Mouse (Mus musculus): ENCODE data around the gene Ift52.

Ift52 gene

GRCm38 (mm10) chr2:163016916-163017743 lies at the start of gene Ift52:
TSS of gene Ift52 (plus strand) at chr2:163017354.
- peak; percentile 88 to 89 for DNase-seq (ENCODE audit: low spot score in 2 of 2)

GRCm38 (mm10) chr2:162968357-162968756 lies 48.8 kb upstream of the Ift52 start:
- peak; percentile 22 to 34 for DNase-seq (ENCODE audit: low spot score in 2 of 2)

- DNase-seq (ENCODE audit: low spot score in 2 of 2) = no peak
Measured at GRCm38 (mm10) chr2:162969101-162969500, 48.1 kb upstream of the Ift52 start.

GRCm38 (mm10) chr2:162970896-162971295 lies 46.3 kb upstream of the Ift52 start:
- DNase-seq (ENCODE audit: low spot score in 2 of 2) = no peak

GRCm38 (mm10) chr2:162972752-162973151 lies 44.4 kb upstream of the Ift52 start:
- no peak for DNase-seq (ENCODE audit: low spot score in 2 of 2)

- no peak for DNase-seq (ENCODE audit: low spot score in 2 of 2)
Measured at GRCm38 (mm10) chr2:162973206-162973605, 43.9 kb upstream of the Ift52 start.

- no peak for DNase-seq (ENCODE audit: low spot score in 2 of 2)
Measured at GRCm38 (mm10) chr2:162973637-162974036, 43.5 kb upstream of the Ift52 start.

GRCm38 (mm10) chr2:162975157-162975775 lies 41.9 kb upstream of the Ift52 start:
- no peak for DNase-seq (ENCODE audit: low spot score in 2 of 2)

GRCm38 (mm10) chr2:162976001-162976400 lies 41.2 kb upstream of the Ift52 start:
- no peak for DNase-seq (ENCODE audit: low spot score in 2 of 2)

- no peak for DNase-seq (ENCODE audit: low spot score in 2 of 2)
Measured at GRCm38 (mm10) chr2:162984381-162984780, 32.8 kb upstream of the Ift52 start.

GRCm38 (mm10) chr2:162985923-162986322 lies 31.2 kb upstream of the Ift52 start:
- DNase-seq (ENCODE audit: low spot score in 2 of 2) = no peak

- DNase-seq (ENCODE audit: low spot score in 2 of 2) = no peak
Measured at GRCm38 (mm10) chr2:162986764-162987163, 30.4 kb upstream of the Ift52 start.

GRCm38 (mm10) chr2:162987218-162987617 lies 29.9 kb upstream of the Ift52 start, which contains the start of gene Sgk2:
TSS of gene Sgk2 (plus strand) at chr2:162987330.
- no peak for DNase-seq (ENCODE audit: low spot score in 2 of 2)

- DNase-seq (ENCODE audit: low spot score in 2 of 2) = no peak
Measured at GRCm38 (mm10) chr2:162988235-162988634, 28.9 kb upstream of the Ift52 start.

- DNase-seq (ENCODE audit: low spot score in 2 of 2) = no peak
Measured at GRCm38 (mm10) chr2:162991394-162992083, 25.6 kb upstream of the Ift52 start.

GRCm38 (mm10) chr2:162992084-162992437 lies 25.1 kb upstream of the Ift52 start:
- DNase-seq (ENCODE audit: low spot score in 2 of 2) = no peak

GRCm38 (mm10) chr2:162993881-162994616 lies 23.1 kb upstream of the Ift52 start:
- no peak for DNase-seq (ENCODE audit: low spot score in 2 of 2)

GRCm38 (mm10) chr2:162998528-162999230 lies 18.5 kb upstream of the Ift52 start:
- peak; percentile 28 to 46 for DNase-seq (ENCODE audit: low spot score in 2 of 2)

- DNase-seq (ENCODE audit: low spot score in 2 of 2) = peak in 1 of 2 experiments; percentile 16
Measured at GRCm38 (mm10) chr2:162999744-163000143, 17.4 kb upstream of the Ift52 start.

- DNase-seq (ENCODE audit: low spot score in 2 of 2) = no peak
Measured at GRCm38 (mm10) chr2:163001071-163001470, 16.1 kb upstream of the Ift52 start.

GRCm38 (mm10) chr2:163007299-163007698 lies 9.9 kb upstream of the Ift52 start:
- no peak for DNase-seq (ENCODE audit: low spot score in 2 of 2)

Measured in natural killer cell, adult 2 months (primary cell).